Mouse (Mus musculus): ENCODE results near the gene Zfp977.
"Not testable (repeated sequence)": the region's sequence is repeated elsewhere in the genome, so short reads cannot be mapped to it uniquely, and the experiment has no call there.

Zfp977 gene

GRCm38 (mm10) chr7:42592413-42592812, at the start of gene Zfp977:
Gene Zfp977, minus strand, starts transcription at chr7:42592547.
- not testable (repeated sequence) for DNase-seq

GRCm38 (mm10) chr7:42631031-42631430, 38.7 kb upstream of the Zfp977 start:
- DNase-seq: not testable (repeated sequence)

GRCm38 (mm10) chr7:42595666-42596065, 3.3 kb upstream of the Zfp977 start:
- not testable (repeated sequence) for DNase-seq

GRCm38 (mm10) chr7:42591311-42591710, 1.0 kb downstream of the Zfp977 start:
- DNase-seq: not testable (repeated sequence)

GRCm38 (mm10) chr7:42578488-42578887, 13.9 kb downstream of the Zfp977 start, which contains the start of gene Gm21028:
Gene Gm21028, minus strand, starts transcription at chr7:42578588.
- DNase-seq: no peak

- no peak for DNase-seq
These were observed 40.6 kb downstream of the Zfp977 start for GRCm38 (mm10) chr7:42551766-42552165.

All from right cerebral cortex, adult 18-20 months (tissue).